Mouse (Mus musculus) limb, embryonic 15.5 days (tissue): Measurements from ENCODE around the gene Golga1. TPM values are rescaled to one million over a fixed set of nuclear protein-coding genes. Genes with fewer than 3 reads are reported as not detected.

Experiments
- ATAC-seq: fragments of 200-750 bp; cut with Nextera tagmentation; 2 replicates; pipeline ENCODE4 v1.8.0; 2017; ENCODE audit warnings: low read depth, moderate TSS enrichment; ENCODE audit not compliant: insufficient number of reproducible peaks, low FRiP score, low TSS enrichment
- H3K27ac ChIP-seq: fragments of 300-500 bp; sonication (generic); 2 replicates; pipeline ENCODE4 v1.5.1; 2015; ENCODE audit warnings: moderate library complexity, mild to moderate bottlenecking, inconsistent platforms
- H3K27me3 ChIP-seq: fragments of 300-500 bp; sonication (generic); 2 replicates; pipeline ENCODE4 v1.6.1; 2015; ENCODE audit warnings: inconsistent platforms
- H3K36me3 ChIP-seq: fragments of 300-500 bp; sonication (generic); 2 replicates; pipeline ENCODE4 v1.6.1; 2015; ENCODE audit warnings: inconsistent platforms
- H3K4me1 ChIP-seq: fragments of 300-500 bp; sonication (generic); 2 replicates; pipeline ENCODE4 v1.6.1; 2015; ENCODE audit warnings: inconsistent platforms
- H3K4me2 ChIP-seq: fragments of 300-500 bp; sonication (generic); 2 replicates; pipeline ENCODE4 v1.6.1; 2015; ENCODE audit warnings: mild to moderate bottlenecking, inconsistent platforms
- H3K4me3 ChIP-seq: fragments of 300-500 bp; sonication (generic); 2 replicates; pipeline ENCODE4 v1.5.1; 2015; ENCODE audit warnings: mild to moderate bottlenecking, inconsistent platforms
- H3K9ac ChIP-seq: fragments of 300-500 bp; sonication (generic); 2 replicates; pipeline ENCODE4 v1.6.1; 2015; ENCODE audit warnings: inconsistent platforms
- H3K9me3 ChIP-seq: fragments of 300-500 bp; sonication (generic); 2 replicates; pipeline ENCODE4 v1.6.1; 2016; ENCODE audit warnings: inconsistent platforms
- WGBS: fragments of 180-500 bp; shearing (Covaris S2); methylation state at CpG from one replicate; pipeline ENCODE4 v1.1.7; 2015; 5-methylcytosine and 5-hydroxymethylcytosine counted together
- polyA plus RNA-seq: library from polyadenylated mRNA; unstranded; fragments of >200 nt; fragmentation: Nextera tagmentation; extraction: Ambion mirVana; gene quantifications from 2 replicates; pipeline ENCODE4 v1.2.1, GENCODE M21; 2015

Golga1 gene
- polyA plus RNA-seq, 1 experiment from 2014 or later = 29.3 TPM

DNA sequence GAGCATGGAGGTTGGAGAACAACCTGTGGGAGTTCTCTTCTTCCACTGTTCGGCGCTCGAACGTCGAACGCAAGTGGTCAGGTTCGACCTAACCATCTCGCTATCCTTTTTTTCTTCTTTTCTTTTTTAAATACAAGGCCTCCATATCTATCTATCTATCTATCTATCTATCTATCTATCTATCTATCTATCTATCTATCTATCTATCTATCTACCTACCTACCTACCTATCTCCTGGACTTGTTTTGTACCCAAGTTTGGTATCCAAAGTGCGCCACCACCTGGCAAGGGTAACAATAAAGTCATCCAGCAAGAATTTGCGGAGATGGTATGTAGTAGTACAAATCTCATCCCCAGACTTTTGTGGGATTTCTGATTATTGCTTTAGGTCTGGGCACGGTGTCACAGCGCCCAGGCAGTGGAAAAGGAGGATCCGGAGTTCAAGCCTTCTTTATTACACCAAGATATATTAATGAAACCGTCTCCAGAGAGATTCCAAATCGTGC lies 59.7 kb downstream of the Golga1 start, which contains the start of gene Rpl35:
Gene Rpl35 (minus strand): TSS at position 51 of the 506 bp plus-strand sequence.
- peaks cover 30% of the 10 kb centered on the region for H3K36me3 ChIP-seq
- peak within 1 kb of the TSS; percentile 70 for H3K4me2 ChIP-seq
- H3K27me3 ChIP-seq = no peaks in the 10 kb centered on the region
- H3K4me1 ChIP-seq = peaks cover 49% of the 10 kb centered on the region
- H3K4me3 ChIP-seq = peak within 1 kb of the TSS; percentile 68
- H3K27ac ChIP-seq = peak within 1 kb of the TSS; percentile 93
- no peak for ATAC-seq
- 10% methylated on average over 15 of the region's 15 CpGs for WGBS
- peak within 1 kb of the TSS; percentile 75 for H3K9ac ChIP-seq
- H3K9me3 ChIP-seq = no peaks in the 10 kb centered on the region

DNA sequence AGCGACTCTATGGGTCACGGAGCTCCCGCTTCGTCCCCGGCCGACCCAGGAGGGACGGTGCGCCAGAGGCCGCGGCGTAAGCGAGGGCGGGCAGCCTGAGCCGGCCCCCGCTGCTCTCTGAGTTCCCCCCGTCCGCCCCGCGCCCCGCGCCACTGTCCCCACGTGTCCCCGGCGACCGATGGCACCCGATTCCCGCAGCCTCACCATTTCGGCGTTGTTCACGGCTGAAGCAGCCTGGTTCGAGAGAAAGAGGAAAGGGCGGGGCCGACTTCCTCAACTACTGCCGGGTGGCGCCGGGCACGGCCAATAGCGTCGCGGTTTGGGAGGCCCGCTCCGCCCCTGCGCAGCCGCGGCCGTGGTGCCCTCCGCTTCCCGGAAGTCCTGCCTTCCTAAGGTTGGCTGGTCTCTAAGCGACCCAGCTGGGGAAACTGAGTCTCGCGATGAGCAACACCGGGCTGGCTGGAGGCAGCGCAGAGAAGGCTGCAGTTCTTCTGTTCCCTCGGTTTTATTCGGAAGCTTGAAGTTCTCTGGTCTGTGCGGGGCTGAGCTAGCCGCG lies 60.4 kb downstream of the Golga1 start, which contains the start of gene Arpc5l:
Gene Arpc5l (plus strand): TSS at position 469 of the 556 bp plus-strand sequence.
- Histone ChIP-seq H3K4me2 (peak within 1 kb of the TSS; percentile 70), H3K27me3 (no peaks in the 10 kb centered on the region), H3K4me1 (peaks cover 44% of the 10 kb centered on the region), H3K4me3 (peak within 1 kb of the TSS; percentile 68), H3K36me3 (peaks cover 36% of the 10 kb centered on the region), H3K27ac (peak within 1 kb of the TSS; percentile 93), H3K9ac (peak within 1 kb of the TSS; percentile 75), H3K9me3 (no peaks in the 10 kb centered on the region)
- ATAC-seq = peak; percentile 83
- under 1% methylated on average over 58 of the region's 58 CpGs for whole genome bisulfite sequencing

DNA sequence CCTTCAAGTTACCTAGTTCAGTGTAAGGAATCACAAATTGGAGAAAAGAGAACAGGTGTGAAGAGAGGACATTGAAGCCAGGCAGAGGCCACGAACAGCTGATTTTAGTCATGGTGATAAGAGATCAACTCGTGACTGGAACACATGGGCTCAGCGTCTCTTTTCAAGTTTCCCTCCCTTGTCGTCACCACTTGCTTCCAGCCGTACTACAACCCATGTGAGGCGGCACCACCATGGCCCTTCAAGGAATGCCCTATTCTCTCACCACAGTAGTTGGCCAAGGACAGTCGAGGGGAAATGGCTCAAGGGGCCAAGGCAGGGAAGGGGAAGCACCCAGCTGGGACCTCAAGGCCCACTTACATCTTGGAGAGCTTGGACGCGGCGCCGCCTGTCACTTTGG lies 61.0 kb downstream of the Golga1 start:
- H3K27ac ChIP-seq = peak overlapping the region; percentile 93
- H3K27me3 ChIP-seq = no peaks in the 10 kb centered on the region
- peak overlapping the region; percentile 68 for H3K4me3 ChIP-seq
- H3K4me2 ChIP-seq = peak overlapping the region; percentile 70
- WGBS = 0% methylated on average over 11 of the region's 11 CpGs
- H3K4me1 ChIP-seq = peaks cover 40% of the 10 kb centered on the region
- no peaks in the 10 kb centered on the region for H3K9me3 ChIP-seq
- ATAC-seq = no peak
- peak overlapping the region; percentile 75 for H3K9ac ChIP-seq
- peaks cover 42% of the 10 kb centered on the region for H3K36me3 ChIP-seq

DNA sequence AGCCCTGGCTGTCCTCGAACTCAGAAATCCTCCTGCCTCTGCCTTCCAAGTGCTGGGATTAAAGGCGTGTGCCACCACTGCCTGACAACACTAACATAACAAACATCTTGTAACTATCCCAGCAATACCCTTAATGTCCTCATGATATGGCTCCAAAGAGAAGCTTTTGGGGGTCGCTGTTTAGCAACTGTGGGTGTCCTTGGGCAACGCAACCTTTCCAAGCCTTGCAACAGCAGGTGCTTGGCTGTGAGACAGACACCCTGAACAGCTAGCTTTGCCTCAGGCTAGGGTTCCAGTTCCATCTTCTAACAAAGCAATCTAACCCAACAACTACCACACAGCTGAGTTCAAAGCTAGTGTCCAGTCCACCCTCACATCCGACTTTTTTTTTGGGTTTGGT lies 61.8 kb downstream of the Golga1 start:
- Histone ChIP-seq H3K4me3 (peak overlapping the region; percentile 68), H3K4me2 (peak overlapping the region; percentile 70), H3K9me3 (no peaks in the 10 kb centered on the region), H3K36me3 (peaks cover 43% of the 10 kb centered on the region), H3K27ac (no peak overlapping the region), H3K4me1 (peaks cover 33% of the 10 kb centered on the region), H3K27me3 (no peaks in the 10 kb centered on the region), H3K9ac (no peak overlapping the region; the same call in 1 of the 2 replicates)
- 61% methylated on average over 5 of the region's 5 CpGs for WGBS
- ATAC-seq = no peak

DNA sequence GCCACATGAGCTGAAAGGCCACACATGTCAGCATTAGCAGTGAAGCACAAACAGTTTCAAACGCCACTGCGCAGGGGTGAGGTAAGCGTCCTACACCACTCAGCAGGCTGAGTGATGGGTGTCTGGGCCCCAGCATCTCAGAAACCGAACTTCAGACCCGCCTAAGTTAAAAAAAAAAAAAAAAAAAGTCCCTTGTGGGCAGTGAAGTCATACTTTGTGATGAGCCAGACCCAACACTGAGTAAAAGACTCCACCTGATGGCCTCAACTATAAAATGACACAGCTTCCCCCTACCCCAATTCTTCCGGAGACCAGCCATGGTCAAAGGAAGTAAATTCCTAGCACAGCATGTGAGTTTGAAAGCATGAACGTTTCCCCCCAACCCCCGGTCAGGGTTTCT lies 62.2 kb downstream of the Golga1 start:
- 52% methylated on average over 8 of the region's 8 CpGs for WGBS
- no peak for ATAC-seq
- no peak overlapping the region for H3K9ac ChIP-seq

DNA sequence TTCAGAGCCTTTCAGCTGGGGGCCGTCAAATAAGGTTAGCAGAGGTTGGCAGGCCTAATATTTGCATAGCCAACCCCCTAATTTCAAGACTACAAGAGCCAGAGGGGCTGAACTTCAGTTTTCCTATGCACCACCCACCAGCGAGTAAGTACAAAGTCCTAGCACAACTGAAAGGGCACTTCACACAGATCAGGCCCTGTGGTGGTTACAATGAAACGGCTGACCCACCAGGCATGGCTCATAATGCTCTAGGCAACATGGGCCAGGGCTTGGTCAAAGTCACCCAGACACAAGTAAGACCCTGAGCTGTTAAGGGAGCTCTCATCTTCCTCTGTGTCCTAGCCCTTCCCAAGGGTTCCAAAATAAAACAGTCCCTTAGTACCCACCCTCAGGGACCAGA lies 63.5 kb downstream of the Golga1 start:
- no peaks in the 10 kb centered on the region for H3K9me3 ChIP-seq
- no peaks in the 10 kb centered on the region for H3K27me3 ChIP-seq
- no peak overlapping the region for H3K4me2 ChIP-seq
- H3K27ac ChIP-seq = no peak overlapping the region
- H3K4me3 ChIP-seq = no peak overlapping the region
- H3K4me1 ChIP-seq = peaks cover 40% of the 10 kb centered on the region
- 78% methylated on average over 3 of the region's 3 CpGs for WGBS
- H3K36me3 ChIP-seq = peaks cover 43% of the 10 kb centered on the region
- no peak overlapping the region for H3K9ac ChIP-seq
- no peak for ATAC-seq

More for the DNA sequence above, 62.2 kb downstream of the Golga1 start:
- peaks cover 36% of the 10 kb centered on the region for H3K4me1 ChIP-seq
- H3K36me3 ChIP-seq = peaks cover 43% of the 10 kb centered on the region
- peak overlapping the region; percentile 70 for H3K4me2 ChIP-seq
- H3K9me3 ChIP-seq = no peaks in the 10 kb centered on the region
- H3K4me3 ChIP-seq = peak overlapping the region; percentile 68; the same call in 1 of the 2 replicates
- H3K27ac ChIP-seq = no peak overlapping the region; the same call in 1 of the 2 replicates
- no peaks in the 10 kb centered on the region for H3K27me3 ChIP-seq

DNA sequence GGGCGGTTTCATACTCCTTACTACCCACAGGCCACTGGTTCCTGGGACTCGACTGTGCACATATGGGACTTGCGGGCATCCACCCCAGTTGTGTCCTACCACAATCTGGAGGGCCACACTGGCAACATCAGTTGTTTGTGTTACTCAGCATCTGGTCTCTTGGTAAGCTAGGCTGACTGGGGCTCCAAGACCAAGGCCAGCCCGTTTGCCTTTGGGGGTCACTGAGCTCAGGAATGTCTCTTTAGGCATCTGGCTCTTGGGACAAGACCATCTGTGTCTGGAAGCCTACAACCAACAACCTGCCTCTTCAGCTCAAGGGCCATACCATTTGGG lies 64.8 kb downstream of the Golga1 start:
- no peak overlapping the region for H3K4me2 ChIP-seq
- no peak overlapping the region for H3K9ac ChIP-seq
- H3K9me3 ChIP-seq = no peaks in the 10 kb centered on the region
- peaks cover 43% of the 10 kb centered on the region for H3K36me3 ChIP-seq
- no peaks in the 10 kb centered on the region for H3K27me3 ChIP-seq
- ATAC-seq = no peak
- H3K27ac ChIP-seq = no peak overlapping the region
- 80% methylated on average over 4 of the region's 4 CpGs for WGBS
- no peak overlapping the region for H3K4me3 ChIP-seq
- H3K4me1 ChIP-seq = peaks cover 32% of the 10 kb centered on the region

DNA sequence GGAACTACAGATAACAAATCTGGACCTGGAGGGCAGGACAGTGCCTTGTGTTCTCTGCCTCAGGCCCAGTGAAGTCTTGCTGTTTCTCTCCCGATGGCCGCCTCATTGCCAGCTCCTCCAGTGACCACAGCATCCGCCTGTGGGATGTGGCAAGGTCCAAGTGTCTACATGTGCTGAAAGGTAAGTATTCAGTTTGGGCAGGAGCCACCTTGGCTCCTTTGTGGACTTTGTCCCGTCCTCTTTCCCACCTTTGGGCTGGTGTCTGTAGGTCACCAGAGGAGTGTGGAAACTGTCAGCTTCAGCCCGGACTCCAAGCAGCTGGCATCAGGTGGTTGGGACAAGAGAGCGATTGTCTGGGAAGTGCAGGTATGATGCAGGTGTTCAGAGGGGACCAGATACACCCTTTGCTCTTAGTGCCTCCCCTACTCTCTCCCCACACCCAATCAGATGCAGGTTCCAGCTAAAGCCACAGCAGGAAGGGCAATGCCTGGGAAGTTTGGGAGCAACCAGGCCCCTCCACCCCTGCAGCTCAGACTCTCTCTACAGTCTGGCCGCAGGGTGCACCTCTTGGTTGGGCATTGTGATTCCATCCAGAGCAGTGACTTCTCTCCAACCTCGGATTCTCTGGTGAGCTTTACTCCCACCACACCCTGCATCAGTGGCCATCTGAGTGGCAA lies 65.3 kb downstream of the Golga1 start:
- Histone ChIP-seq H3K9ac (no peak overlapping the region), H3K9me3 (no peaks in the 10 kb centered on the region), H3K36me3 (peaks cover 43% of the 10 kb centered on the region), H3K27me3 (no peaks in the 10 kb centered on the region), H3K4me3 (no peak overlapping the region), H3K4me2 (no peak overlapping the region), H3K27ac (no peak overlapping the region), H3K4me1 (peaks cover 32% of the 10 kb centered on the region)
- 65% methylated on average over 8 of the region's 8 CpGs for WGBS
- no peak for ATAC-seq

DNA sequence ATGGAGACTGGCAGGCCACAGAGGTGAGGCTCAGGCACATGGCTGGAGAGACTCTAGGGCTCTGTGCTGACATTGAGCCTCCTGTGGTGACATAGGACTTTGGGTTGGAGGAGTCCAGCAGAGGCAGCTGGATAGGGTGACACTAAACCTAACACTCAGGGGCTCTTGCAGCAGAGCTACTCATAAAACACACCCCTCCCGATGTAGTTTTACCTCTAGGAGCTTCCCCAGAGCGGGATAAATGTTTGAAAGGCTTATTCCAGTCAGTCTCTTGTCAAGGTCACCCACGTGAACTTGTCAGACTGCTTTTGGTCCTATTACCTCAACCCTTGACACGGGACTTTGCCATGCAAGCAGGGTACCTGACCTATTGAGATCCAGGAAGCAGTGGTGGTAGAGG lies 66.0 kb downstream of the Golga1 start:
- WGBS = 48% methylated on average over 4 of the region's 4 CpGs
- Histone ChIP-seq H3K36me3 (peaks cover 43% of the 10 kb centered on the region), H3K9ac (no peak overlapping the region)

DNA sequence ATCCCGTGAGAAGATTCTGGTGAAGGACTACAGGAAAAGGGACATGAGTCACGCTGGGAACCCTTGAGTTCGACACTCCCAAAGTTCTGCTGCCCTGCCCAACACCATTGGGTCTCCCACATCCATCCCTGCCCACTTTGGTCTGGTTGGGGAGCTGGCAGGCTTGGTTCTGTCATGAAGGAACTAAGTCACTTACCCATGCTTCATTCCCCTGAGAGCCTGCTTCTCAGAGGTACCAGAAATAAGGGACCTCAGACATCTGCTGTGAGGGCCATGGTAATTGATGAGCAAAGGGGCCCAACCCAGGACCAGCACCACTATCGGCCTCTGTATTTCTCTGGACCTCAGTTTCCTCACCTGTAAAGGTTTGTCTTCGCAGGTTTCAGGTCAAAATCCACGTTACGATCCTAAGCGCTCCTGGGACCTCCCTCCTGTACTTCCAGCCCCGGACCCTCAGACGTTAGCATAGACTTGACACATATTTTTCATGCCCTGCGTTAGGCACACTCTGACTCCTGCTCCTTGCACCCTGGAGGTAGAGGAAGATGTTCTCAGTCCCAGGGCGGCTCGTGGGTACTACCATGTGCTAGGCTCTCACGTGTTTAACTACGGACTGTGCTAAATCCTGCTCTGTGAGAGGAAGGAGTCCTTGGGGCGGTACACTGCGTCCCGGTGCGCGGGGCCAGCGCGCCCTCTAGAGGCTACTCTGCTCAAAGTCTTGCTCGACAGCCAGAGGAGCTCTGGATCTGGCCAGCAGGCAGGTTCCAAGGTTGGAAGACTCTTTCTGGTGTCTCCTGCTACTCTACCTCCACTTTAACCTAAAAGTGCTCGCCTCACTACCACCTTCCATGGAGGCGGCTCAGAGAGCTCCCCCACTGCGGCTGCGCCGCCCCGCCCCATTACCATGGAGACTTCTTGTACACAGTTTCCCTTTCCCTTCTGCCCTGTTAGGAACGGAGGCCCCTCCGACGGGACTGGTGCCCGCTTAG lies 67.7 kb downstream of the Golga1 start, which contains the start of gene Wdr38:
Gene Wdr38 (plus strand): TSS at position 91 of the 989 bp plus-strand sequence.
- Histone ChIP-seq H3K9ac (peak within 1 kb of the TSS; percentile 37), H3K9me3 (no peaks in the 10 kb centered on the region), H3K4me2 (peak within 1 kb of the TSS; percentile 63), H3K36me3 (peaks cover 32% of the 10 kb centered on the region), H3K4me1 (peaks cover 17% of the 10 kb centered on the region), H3K4me3 (peak within 1 kb of the TSS; percentile 48), H3K27ac (0 out of 2 replicates have a peak within 1 kb of the TSS, but pooled peaks have one; percentile 55), H3K27me3 (no peaks in the 10 kb centered on the region)
- 13% methylated on average over 33 of the region's 33 CpGs for WGBS
- ATAC-seq = peak; percentile 87

More for the DNA sequence above, 66.0 kb downstream of the Golga1 start:
- no peaks in the 10 kb centered on the region for H3K27me3 ChIP-seq
- no peak overlapping the region for H3K27ac ChIP-seq
- ATAC-seq = no peak
- H3K4me1 ChIP-seq = peaks cover 32% of the 10 kb centered on the region
- H3K4me2 ChIP-seq = no peak overlapping the region
- H3K9me3 ChIP-seq = no peaks in the 10 kb centered on the region
- H3K4me3 ChIP-seq = no peak overlapping the region

DNA sequence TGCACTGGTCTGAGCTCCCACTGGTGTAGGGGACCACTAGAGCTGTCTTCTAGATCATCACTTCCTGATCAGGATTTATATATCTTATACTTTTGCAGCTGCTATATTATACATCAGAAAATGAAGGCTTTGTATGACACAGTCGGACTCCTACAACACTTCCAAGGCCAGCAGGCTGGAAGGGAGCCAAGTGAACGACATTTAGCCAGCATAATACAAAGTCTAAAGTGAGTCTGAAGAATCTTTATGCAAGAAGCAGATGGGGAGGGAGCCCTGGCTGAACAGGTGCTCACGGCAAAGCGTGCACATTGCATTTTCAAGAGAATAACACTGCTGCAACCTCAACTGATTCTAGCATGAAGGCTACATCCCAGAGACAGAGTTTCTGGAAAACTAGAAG lies 72.9 kb downstream of the Golga1 start:
- Histone ChIP-seq H3K4me3 (no peak overlapping the region), H3K27me3 (no peaks in the 10 kb centered on the region), H3K4me2 (no peak overlapping the region), H3K27ac (no peak overlapping the region), H3K9me3 (no peaks in the 10 kb centered on the region), H3K36me3 (no peaks in the 10 kb centered on the region), H3K9ac (no peak overlapping the region), H3K4me1 (peaks cover 8% of the 10 kb centered on the region)
- 53% methylated on average over 4 of the region's 4 CpGs for WGBS
- ATAC-seq = no peak
